Mouse (Mus musculus): ENCODE measurements around the gene Ptpn20. TPM values are rescaled to one million over a fixed set of nuclear protein-coding genes. Genes with fewer than 3 reads are reported as not detected.

Gene Ptpn20
- total RNA-seq, 2 experiments from 2014 or later, result 0.49 to 0.63 TPM

GRCm38 (mm10) chr14:33680621-33681020 lies 91.6 kb downstream of the Ptpn20 start:
- no peak overlapping the region for H3K4me3 ChIP-seq
- no peak for TF ChIP-seq CTCF (IDR thresholded peaks at IDR 0.05)
- H3K27ac ChIP-seq, result no peak overlapping the region
- no peak for DNase-seq (ENCODE audit: extremely low spot score in 1 of 2, low spot score in 2 of 2)
- intact Hi-C loops (cut with DNase I), result no loop called here

DNA sequence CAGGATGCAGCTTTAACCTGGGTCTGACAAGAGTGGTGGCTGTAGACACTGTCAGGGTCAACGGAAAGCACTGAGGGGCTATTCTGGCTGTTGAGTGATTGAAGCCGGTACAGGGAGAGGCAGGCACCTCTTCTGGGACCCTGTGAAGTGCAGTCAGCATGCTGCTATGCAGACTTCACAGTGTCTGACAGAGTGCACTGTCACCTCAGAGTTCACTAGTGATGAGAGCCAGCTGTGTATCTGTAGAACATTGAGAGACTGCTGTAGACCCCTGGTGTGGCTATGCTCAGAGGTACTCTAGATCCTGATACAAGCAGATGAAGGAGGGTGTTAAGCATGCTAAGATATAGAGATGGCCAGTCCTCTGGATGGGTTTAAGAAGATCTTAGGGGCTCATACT lies 93.8 kb downstream of the Ptpn20 start:
- TF ChIP-seq CTCF (IDR thresholded peaks at IDR 0.05), result no peak
- DNase-seq (ENCODE audit: extremely low spot score in 1 of 2, low spot score in 2 of 2), result no peak
- intact Hi-C loops (cut with DNase I), result no loop called here
- Histone ChIP-seq H3K27ac (no peak overlapping the region), H3K4me3 (no peak overlapping the region)

DNA sequence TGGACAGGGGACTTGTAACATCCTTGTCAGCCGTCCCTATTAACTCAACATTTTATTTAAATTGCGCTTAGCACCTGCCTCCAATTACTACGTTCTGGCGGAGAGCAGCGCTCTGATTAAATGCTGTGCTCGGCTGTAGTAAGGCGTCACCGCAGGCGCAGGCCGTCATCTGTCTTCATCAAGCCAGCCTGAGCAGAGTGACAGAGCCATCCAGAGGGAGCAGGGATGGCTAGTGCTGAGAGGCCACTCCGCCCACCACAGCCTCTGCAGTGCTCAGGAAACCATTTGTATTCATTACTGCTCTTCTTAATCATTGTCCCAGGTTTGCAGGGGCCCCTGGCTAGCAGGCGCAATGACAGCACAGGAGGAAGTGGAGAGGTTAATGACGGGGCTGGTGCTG lies 94.7 kb downstream of the Ptpn20 start:
- no peak overlapping the region for H3K27ac ChIP-seq
- no peak for TF ChIP-seq CTCF (IDR thresholded peaks at IDR 0.05)
- no peak for DNase-seq (ENCODE audit: extremely low spot score in 1 of 2, low spot score in 2 of 2)
- no peak overlapping the region for H3K4me3 ChIP-seq
- intact Hi-C loops (cut with DNase I), result no loop called here

- Histone ChIP-seq H3K4me3 (no peak overlapping the region), H3K27ac (no peak overlapping the region)
- intact Hi-C loops (cut with DNase I), result no loop called here
- DNase-seq (ENCODE audit: extremely low spot score in 1 of 2, low spot score in 2 of 2), result no peak
- no peak for TF ChIP-seq CTCF (IDR thresholded peaks at IDR 0.05)
These were observed 98.5 kb downstream of the Ptpn20 start for GRCm38 (mm10) chr14:33687444-33688028.

- no peak overlapping the region for H3K4me3 ChIP-seq
- TF ChIP-seq CTCF (IDR thresholded peaks at IDR 0.05), result no peak; the same call in none of the 2 replicates
- H3K27ac ChIP-seq, result no peak overlapping the region
- no peak for DNase-seq (ENCODE audit: extremely low spot score in 1 of 2, low spot score in 2 of 2)
- intact Hi-C loops (cut with DNase I), result no loop called here
These were observed 100.0 kb downstream of the Ptpn20 start for GRCm38 (mm10) chr14:33689044-33689443.

Other genes with a start within 250 kb of the Ptpn20 start
- 100 to 1,000 TPM; 101 to 110 TPM for gene Mapk8, start 142.0 kb upstream of the Ptpn20 start, total RNA-seq (2021)
- gene Frmpd2, start 117.5 kb upstream of the Ptpn20 start, total RNA-seq (2021), result under 1 TPM; 0.25 to 0.87 TPM